Mouse (Mus musculus): ENCODE measurements around the gene Ppp1r21. TPM values are rescaled to one million over a fixed set of nuclear protein-coding genes. Genes with fewer than 3 reads are reported as not detected.
A peak's percentile ranks its signal among the peaks of the same experiment; 100 is the strongest.

Gene Ppp1r21
- polyA plus RNA-seq, 1 experiment from 2014 or later, result 29.5 TPM

- Histone ChIP-seq H3K27me3 (replicated peaks; ENCODE audit: control insufficient read depth, insufficient read depth, low read length) (no peaks in the 10 kb centered on the region), H3K36me3 (ENCODE audit: control insufficient read depth, insufficient read depth) (peaks cover 4% of the 10 kb centered on the region; the same call in 1 of the 2 replicates), H3K4me2 (ENCODE audit: low read length) (peak overlapping the region; percentile 88), H3K9me3 (ENCODE audit: control insufficient read depth, low read length) (no peaks in the 10 kb centered on the region), H3K4me1 (replicated peaks; ENCODE audit: control insufficient read depth, insufficient read depth, low read length) (peaks cover 14% of the 10 kb centered on the region), H3K4me3 (replicated peaks; ENCODE audit: low read length) (peak overlapping the region; percentile 58), H3K27ac (ENCODE audit: low read length) (peak overlapping the region; percentile 68), H3K9ac (replicated peaks; ENCODE audit: low read depth, low read length) (peak overlapping the region; percentile 63)
- no peak for ATAC-seq
- WGBS, result 32% methylated on average over 16 of the region's 16 CpGs
These were observed 66.8 kb downstream of the Ppp1r21 start for GRCm38 (mm10) chr17:88596544-88597221.

DNA sequence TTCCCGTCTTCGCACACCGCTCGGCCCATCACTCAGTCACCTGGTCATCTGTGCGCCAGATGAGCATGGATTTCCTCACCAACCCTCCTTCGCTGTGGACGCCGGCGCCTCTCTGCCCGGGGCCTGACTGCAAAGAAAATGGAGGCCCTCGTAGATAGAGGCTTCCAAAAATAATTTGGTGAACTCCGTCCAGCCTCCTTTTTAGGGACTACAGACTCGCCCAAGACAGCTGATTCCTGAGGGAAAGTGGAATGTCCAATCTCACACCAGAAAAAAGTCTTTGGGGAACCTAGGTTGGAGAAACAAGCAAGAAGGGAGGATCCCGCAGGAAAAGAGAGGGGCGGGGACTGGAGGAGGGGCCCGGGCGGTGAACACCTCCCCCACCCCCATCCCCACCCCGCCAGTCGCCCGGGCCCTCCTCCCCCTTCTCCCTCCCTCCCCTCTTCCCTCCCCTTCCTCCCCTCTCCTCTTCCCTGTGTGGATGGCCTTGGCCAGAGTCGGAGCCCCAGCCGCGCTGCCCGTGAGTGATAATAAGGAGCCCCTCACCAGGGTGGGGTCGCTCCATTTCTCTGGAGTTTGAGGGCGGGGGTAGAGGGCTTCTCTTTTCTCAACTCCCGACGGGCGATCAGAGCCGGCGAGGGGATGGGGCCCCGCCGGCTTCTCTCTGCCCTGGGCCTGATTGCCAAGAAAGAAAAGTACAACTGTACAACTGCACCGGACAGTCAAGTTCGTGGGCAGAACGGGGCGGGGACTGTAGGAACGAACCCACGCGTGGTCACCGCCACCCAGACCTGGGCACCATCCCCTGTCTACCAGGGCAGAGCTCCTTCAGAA is 67.5 kb downstream of the Ppp1r21 start, which contains the start of gene Ston1:
Gene Ston1 (plus strand): TSS at position 463 of the 834 bp plus-strand sequence.
- WGBS, result under 1% methylated on average over 31 of the region's 41 CpGs
- H3K9me3 ChIP-seq (ENCODE audit: control insufficient read depth, low read length), result no peaks in the 10 kb centered on the region
- H3K4me1 ChIP-seq (replicated peaks; ENCODE audit: control insufficient read depth, insufficient read depth, low read length), result peaks cover 14% of the 10 kb centered on the region
- H3K27me3 ChIP-seq (replicated peaks; ENCODE audit: control insufficient read depth, insufficient read depth, low read length), result no peaks in the 10 kb centered on the region
- peak; percentile 84 for ATAC-seq
- peak within 1 kb of the TSS; percentile 63 for H3K9ac ChIP-seq (replicated peaks; ENCODE audit: low read depth, low read length)
- peak within 1 kb of the TSS; percentile 58 for H3K4me3 ChIP-seq (replicated peaks; ENCODE audit: low read length)
- peak within 1 kb of the TSS; percentile 68 for H3K27ac ChIP-seq (ENCODE audit: low read length)
- H3K36me3 ChIP-seq (ENCODE audit: control insufficient read depth, insufficient read depth), result no peaks in the 10 kb centered on the region
- H3K4me2 ChIP-seq (ENCODE audit: low read length), result peak within 1 kb of the TSS; percentile 88

DNA sequence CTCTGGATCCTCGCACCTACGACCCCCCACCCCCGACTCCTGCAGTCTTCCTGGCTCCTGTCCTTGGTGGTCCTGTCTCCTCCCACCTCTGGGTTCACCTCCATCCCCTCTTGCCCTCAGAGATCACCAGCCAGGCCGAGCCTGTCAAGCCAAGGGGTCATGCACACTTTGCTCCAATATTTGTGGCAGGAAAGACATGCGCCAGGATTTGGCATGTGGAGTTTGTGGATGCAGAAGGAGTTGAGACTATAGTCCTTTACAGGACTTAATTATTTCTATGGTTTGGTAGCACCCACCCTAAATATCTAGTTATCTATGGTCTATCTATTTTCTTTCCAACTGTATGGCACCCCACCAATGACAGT is 68.1 kb downstream of the Ppp1r21 start:
- Histone ChIP-seq H3K9ac (replicated peaks; ENCODE audit: low read depth, low read length) (peak overlapping the region; percentile 63), H3K9me3 (ENCODE audit: control insufficient read depth, low read length) (no peaks in the 10 kb centered on the region), H3K27ac (ENCODE audit: low read length) (no peak overlapping the region), H3K4me3 (replicated peaks; ENCODE audit: low read length) (peak overlapping the region; percentile 58), H3K36me3 (ENCODE audit: control insufficient read depth, insufficient read depth) (no peaks in the 10 kb centered on the region), H3K4me1 (replicated peaks; ENCODE audit: control insufficient read depth, insufficient read depth, low read length) (peaks cover 14% of the 10 kb centered on the region), H3K4me2 (ENCODE audit: low read length) (peak overlapping the region; percentile 88), H3K27me3 (replicated peaks; ENCODE audit: control insufficient read depth, insufficient read depth, low read length) (no peaks in the 10 kb centered on the region)
- WGBS, result 10% methylated on average over 5 of the region's 5 CpGs
- no peak for ATAC-seq

DNA sequence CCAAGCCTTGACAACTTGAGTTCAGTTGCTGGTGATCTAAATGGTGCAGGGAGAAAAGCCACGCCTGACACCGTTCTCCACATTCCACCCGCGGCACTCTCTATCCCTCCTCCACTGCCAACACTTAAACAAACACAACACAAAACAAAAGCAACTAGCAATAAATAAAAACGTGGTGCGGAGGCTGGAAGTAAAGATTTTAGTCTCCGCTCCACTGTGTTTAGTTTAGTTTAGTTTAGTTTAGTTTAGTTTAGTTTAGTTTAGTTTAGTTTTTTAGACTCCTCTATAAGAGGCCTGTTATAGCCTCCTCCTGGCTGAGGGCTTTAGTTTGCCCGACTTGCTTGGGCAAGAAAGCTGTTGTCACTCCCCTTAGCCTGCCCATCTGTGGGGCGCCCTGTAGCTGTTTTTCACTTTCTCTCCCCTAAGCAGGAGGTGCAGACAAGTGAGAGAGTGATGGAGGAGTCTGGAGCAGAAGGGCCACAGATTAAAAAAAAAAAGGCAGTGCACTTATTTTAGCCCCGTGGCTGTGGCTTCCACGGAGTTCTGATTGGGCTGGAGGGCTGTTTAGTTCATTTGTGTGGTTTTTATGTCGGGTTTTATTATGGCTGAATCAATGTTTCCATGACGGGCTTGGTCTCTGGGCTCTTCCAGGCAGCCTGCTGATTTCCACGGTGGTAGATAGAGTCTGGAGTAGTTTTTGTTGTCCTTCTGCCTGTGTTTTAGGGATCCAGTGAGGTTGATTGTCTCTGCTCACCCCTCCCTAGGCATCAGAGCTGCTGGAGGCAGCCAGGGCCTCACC is 68.9 kb downstream of the Ppp1r21 start:
- H3K4me2 ChIP-seq (ENCODE audit: low read length), result peak overlapping the region; percentile 88
- 16% methylated on average over 14 of the region's 14 CpGs for WGBS
- no peaks in the 10 kb centered on the region for H3K9me3 ChIP-seq (ENCODE audit: control insufficient read depth, low read length)
- no peaks in the 10 kb centered on the region for H3K36me3 ChIP-seq (ENCODE audit: control insufficient read depth, insufficient read depth)
- ATAC-seq, result peak; percentile 32
- H3K27me3 ChIP-seq (replicated peaks; ENCODE audit: control insufficient read depth, insufficient read depth, low read length), result no peaks in the 10 kb centered on the region
- H3K9ac ChIP-seq (replicated peaks; ENCODE audit: low read depth, low read length), result peak overlapping the region; percentile 10; the same call in 1 of the 2 replicates
- H3K27ac ChIP-seq (ENCODE audit: low read length), result no peak overlapping the region
- peaks cover 14% of the 10 kb centered on the region for H3K4me1 ChIP-seq (replicated peaks; ENCODE audit: control insufficient read depth, insufficient read depth, low read length)
- H3K4me3 ChIP-seq (replicated peaks; ENCODE audit: low read length), result no peak overlapping the region

DNA sequence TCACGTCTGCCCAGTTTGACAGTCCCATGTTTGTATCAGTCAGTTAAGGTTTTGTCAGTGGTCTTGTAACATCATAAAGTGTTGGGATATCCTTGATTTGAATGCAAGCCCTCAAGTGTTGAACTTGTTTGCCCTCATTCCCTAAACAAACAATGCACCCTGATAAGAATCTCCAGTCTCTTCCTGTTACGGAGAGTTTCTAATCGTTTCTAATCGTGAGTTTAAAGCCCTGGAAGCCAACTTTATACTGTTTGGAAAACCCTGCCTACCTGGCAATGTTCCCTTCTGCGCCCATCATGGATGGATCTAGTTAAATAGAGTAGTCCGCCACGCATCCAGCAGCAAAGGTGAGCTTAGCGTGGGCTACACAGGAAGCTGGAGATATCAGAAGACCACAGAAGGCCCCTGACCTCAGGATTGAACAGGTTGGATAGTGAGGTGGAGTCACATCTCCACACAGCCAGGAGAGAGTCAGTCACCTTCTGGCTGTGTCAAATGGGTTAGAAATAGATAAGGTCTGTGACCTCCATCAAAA is 70.6 kb downstream of the Ppp1r21 start:
- 90% methylated on average over 8 of the region's 8 CpGs for WGBS
- ATAC-seq, result no peak
- no peak overlapping the region for H3K27ac ChIP-seq (ENCODE audit: low read length)

GRCm38 (mm10) chr17:88603943-88604342 is 74.0 kb downstream of the Ppp1r21 start:
- 92% methylated on average over 11 of the region's 11 CpGs for WGBS
- no peak overlapping the region for H3K27ac ChIP-seq (ENCODE audit: low read length)
- no peak overlapping the region for H3K4me3 ChIP-seq (replicated peaks; ENCODE audit: low read length)
- no peaks in the 10 kb centered on the region for H3K27me3 ChIP-seq (replicated peaks; ENCODE audit: control insufficient read depth, insufficient read depth, low read length)
- no peaks in the 10 kb centered on the region for H3K9me3 ChIP-seq (ENCODE audit: control insufficient read depth, low read length)
- no peak overlapping the region for H3K4me2 ChIP-seq (ENCODE audit: low read length)
- H3K4me1 ChIP-seq (replicated peaks; ENCODE audit: control insufficient read depth, insufficient read depth, low read length), result peaks cover 5% of the 10 kb centered on the region
- no peak overlapping the region for H3K9ac ChIP-seq (replicated peaks; ENCODE audit: low read depth, low read length)
- no peak for ATAC-seq
- no peaks in the 10 kb centered on the region for H3K36me3 ChIP-seq (ENCODE audit: control insufficient read depth, insufficient read depth)

More for the DNA sequence above, 70.6 kb downstream of the Ppp1r21 start:
- Histone ChIP-seq H3K4me2 (ENCODE audit: low read length) (no peak overlapping the region), H3K4me1 (replicated peaks; ENCODE audit: control insufficient read depth, insufficient read depth, low read length) (peaks cover 14% of the 10 kb centered on the region), H3K9ac (replicated peaks; ENCODE audit: low read depth, low read length) (no peak overlapping the region), H3K9me3 (ENCODE audit: control insufficient read depth, low read length) (no peaks in the 10 kb centered on the region), H3K27me3 (replicated peaks; ENCODE audit: control insufficient read depth, insufficient read depth, low read length) (no peaks in the 10 kb centered on the region), H3K4me3 (replicated peaks; ENCODE audit: low read length) (no peak overlapping the region), H3K36me3 (ENCODE audit: control insufficient read depth, insufficient read depth) (no peaks in the 10 kb centered on the region)

GRCm38 (mm10) chr17:88606056-88606455 is 76.1 kb downstream of the Ppp1r21 start:
- H3K4me3 ChIP-seq (replicated peaks; ENCODE audit: low read length), result no peak overlapping the region
- H3K4me2 ChIP-seq (ENCODE audit: low read length), result no peak overlapping the region
- no peaks in the 10 kb centered on the region for H3K27me3 ChIP-seq (replicated peaks; ENCODE audit: control insufficient read depth, insufficient read depth, low read length)
- H3K36me3 ChIP-seq (ENCODE audit: control insufficient read depth, insufficient read depth), result no peaks in the 10 kb centered on the region
- no peak overlapping the region for H3K9ac ChIP-seq (replicated peaks; ENCODE audit: low read depth, low read length)
- no peaks in the 10 kb centered on the region for H3K9me3 ChIP-seq (ENCODE audit: control insufficient read depth, low read length)
- H3K4me1 ChIP-seq (replicated peaks; ENCODE audit: control insufficient read depth, insufficient read depth, low read length), result no peaks in the 10 kb centered on the region
- WGBS, result 72% methylated on average over 2 of the region's 2 CpGs
- H3K27ac ChIP-seq (ENCODE audit: low read length), result no peak overlapping the region
- no peak for ATAC-seq

DNA sequence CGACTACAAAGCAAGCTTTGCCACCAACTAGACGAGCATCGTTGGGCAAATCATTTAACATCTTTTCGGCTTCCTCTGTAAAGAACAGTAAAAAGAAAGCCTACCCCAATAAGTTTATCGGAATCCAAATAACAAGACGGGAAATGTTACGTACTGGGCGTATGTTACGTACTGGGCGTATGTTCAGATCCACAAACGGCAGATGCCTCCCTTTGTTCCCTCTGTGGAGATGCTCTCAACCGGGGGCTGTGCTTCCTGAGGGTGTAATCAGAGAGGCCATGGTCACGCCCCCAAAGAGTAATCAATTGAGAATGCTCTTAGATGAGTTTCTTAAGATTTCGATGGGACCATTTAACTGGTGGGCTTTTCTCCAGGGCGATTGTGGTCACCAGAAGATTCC is 79.4 kb downstream of the Ppp1r21 start:
- Histone ChIP-seq H3K9ac (replicated peaks; ENCODE audit: low read depth, low read length) (no peak overlapping the region), H3K4me2 (ENCODE audit: low read length) (no peak overlapping the region), H3K4me3 (replicated peaks; ENCODE audit: low read length) (no peak overlapping the region), H3K27me3 (replicated peaks; ENCODE audit: control insufficient read depth, insufficient read depth, low read length) (no peaks in the 10 kb centered on the region), H3K36me3 (ENCODE audit: control insufficient read depth, insufficient read depth) (no peaks in the 10 kb centered on the region), H3K9me3 (ENCODE audit: control insufficient read depth, low read length) (no peaks in the 10 kb centered on the region), H3K27ac (ENCODE audit: low read length) (no peak overlapping the region), H3K4me1 (replicated peaks; ENCODE audit: control insufficient read depth, insufficient read depth, low read length) (no peaks in the 10 kb centered on the region)
- no peak for ATAC-seq
- 87% methylated on average over 15 of the region's 15 CpGs for WGBS

DNA sequence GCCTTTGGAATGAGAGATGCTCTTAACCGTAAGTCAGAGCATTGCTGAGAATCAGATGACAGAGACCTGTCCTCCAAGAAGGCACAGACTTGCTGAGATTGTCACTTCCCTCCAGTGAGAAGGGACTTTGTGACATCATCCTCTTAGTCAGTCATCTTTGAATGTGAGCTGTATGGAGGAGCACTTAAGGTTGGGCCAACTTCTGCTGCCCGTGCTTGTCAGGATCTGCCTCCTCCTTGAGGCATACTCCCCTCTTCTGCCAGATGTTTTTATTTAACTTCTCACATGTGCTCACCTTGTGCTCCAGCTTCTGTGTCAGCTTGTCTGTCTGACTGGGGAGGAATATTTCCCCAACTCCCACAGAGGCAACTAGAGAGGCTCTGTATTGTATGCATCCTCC is 81.1 kb downstream of the Ppp1r21 start:
- Histone ChIP-seq H3K4me2 (ENCODE audit: low read length) (no peak overlapping the region), H3K27me3 (replicated peaks; ENCODE audit: control insufficient read depth, insufficient read depth, low read length) (no peaks in the 10 kb centered on the region)
- no peak for ATAC-seq

More for the DNA sequence above, 81.1 kb downstream of the Ppp1r21 start:
- no peaks in the 10 kb centered on the region for H3K9me3 ChIP-seq (ENCODE audit: control insufficient read depth, low read length)
- H3K9ac ChIP-seq (replicated peaks; ENCODE audit: low read depth, low read length), result no peak overlapping the region
- H3K4me1 ChIP-seq (replicated peaks; ENCODE audit: control insufficient read depth, insufficient read depth, low read length), result no peaks in the 10 kb centered on the region
- WGBS, result 94% methylated on average over 2 of the region's 2 CpGs
- no peak overlapping the region for H3K27ac ChIP-seq (ENCODE audit: low read length)
- H3K4me3 ChIP-seq (replicated peaks; ENCODE audit: low read length), result no peak overlapping the region
- no peaks in the 10 kb centered on the region for H3K36me3 ChIP-seq (ENCODE audit: control insufficient read depth, insufficient read depth)

All from forebrain, embryonic 16.5 days (tissue).